Mouse (Mus musculus): Measurements from ENCODE around the gene Nubp1. TPM values are rescaled to one million over a fixed set of nuclear protein-coding genes. Genes with fewer than 3 reads are reported as not detected.

Gene Nubp1
- polyA plus RNA-seq, 1 experiment from 2014 or later = 68.7 TPM

GRCm38 (mm10) chr16:10451906-10452305, 40.2 kb downstream of the Nubp1 start:
- no peaks in the 10 kb centered on the region for H3K9me3 ChIP-seq (ENCODE audit: control insufficient read depth, low read length)
- H3K27ac ChIP-seq (ENCODE audit: low read depth, low read length) = no peak overlapping the region
- ATAC-seq (ENCODE audit: insufficient read depth, low FRiP score, low TSS enrichment) = no peak
- no peak for DNase-seq (ENCODE audit: low spot score)
- no peaks in the 10 kb centered on the region for H3K27me3 ChIP-seq (ENCODE audit: control insufficient read depth, insufficient read depth, low read length)
- WGBS = 89% methylated on average over 2 of the region's 2 CpGs
- H3K4me2 ChIP-seq (ENCODE audit: low read depth) = no peak overlapping the region
- H3K4me3 ChIP-seq (ENCODE audit: low read depth, low read length) = no peak overlapping the region
- H3K9ac ChIP-seq (ENCODE audit: low read length) = no peak overlapping the region
- H3K4me1 ChIP-seq (ENCODE audit: control insufficient read depth, insufficient read depth, low read length) = peaks cover 12% of the 10 kb centered on the region
- no peaks in the 10 kb centered on the region for H3K36me3 ChIP-seq (ENCODE audit: control insufficient read depth, insufficient read depth, low read length)

GRCm38 (mm10) chr16:10452445-10452896, 40.7 kb downstream of the Nubp1 start:
- DNase-seq (ENCODE audit: low spot score) = no peak
- ATAC-seq (ENCODE audit: insufficient read depth, low FRiP score, low TSS enrichment) = no peak
- Histone ChIP-seq H3K4me1 (ENCODE audit: control insufficient read depth, insufficient read depth, low read length) (peaks cover 12% of the 10 kb centered on the region), H3K27ac (ENCODE audit: low read depth, low read length) (no peak overlapping the region), H3K9ac (ENCODE audit: low read length) (no peak overlapping the region), H3K4me2 (ENCODE audit: low read depth) (no peak overlapping the region), H3K4me3 (ENCODE audit: low read depth, low read length) (no peak overlapping the region), H3K9me3 (ENCODE audit: control insufficient read depth, low read length) (no peaks in the 10 kb centered on the region), H3K27me3 (ENCODE audit: control insufficient read depth, insufficient read depth, low read length) (no peaks in the 10 kb centered on the region), H3K36me3 (ENCODE audit: control insufficient read depth, insufficient read depth, low read length) (no peaks in the 10 kb centered on the region)
- 89% methylated on average over 8 of the region's 8 CpGs for WGBS

GRCm38 (mm10) chr16:10453872-10454582, 42.3 kb downstream of the Nubp1 start:
- Histone ChIP-seq H3K9me3 (ENCODE audit: control insufficient read depth, low read length) (no peaks in the 10 kb centered on the region), H3K27ac (ENCODE audit: low read depth, low read length) (no peak overlapping the region), H3K4me1 (ENCODE audit: control insufficient read depth, insufficient read depth, low read length) (peaks cover 8% of the 10 kb centered on the region), H3K36me3 (ENCODE audit: control insufficient read depth, insufficient read depth, low read length) (no peaks in the 10 kb centered on the region), H3K9ac (ENCODE audit: low read length) (no peak overlapping the region), H3K4me3 (ENCODE audit: low read depth, low read length) (no peak overlapping the region), H3K4me2 (ENCODE audit: low read depth) (no peak overlapping the region), H3K27me3 (ENCODE audit: control insufficient read depth, insufficient read depth, low read length) (no peaks in the 10 kb centered on the region)
- 53% methylated on average over 6 of the region's 6 CpGs for WGBS
- DNase-seq (ENCODE audit: low spot score) (no peak), ATAC-seq (ENCODE audit: insufficient read depth, low FRiP score, low TSS enrichment) (no peak)

- ATAC-seq (ENCODE audit: insufficient read depth, low FRiP score, low TSS enrichment) (no peak; the same call in 1 of the 2 replicates), DNase-seq (ENCODE audit: low spot score) (no peak)
- H3K4me3 ChIP-seq (ENCODE audit: low read depth, low read length) = no peak overlapping the region
- no peak overlapping the region for H3K27ac ChIP-seq (ENCODE audit: low read depth, low read length)
- whole genome bisulfite sequencing = 10% methylated on average over 3 of the region's 3 CpGs
- H3K36me3 ChIP-seq (ENCODE audit: control insufficient read depth, insufficient read depth, low read length) = no peaks in the 10 kb centered on the region
- no peaks in the 10 kb centered on the region for H3K27me3 ChIP-seq (ENCODE audit: control insufficient read depth, insufficient read depth, low read length)
- peaks cover 8% of the 10 kb centered on the region for H3K4me1 ChIP-seq (ENCODE audit: control insufficient read depth, insufficient read depth, low read length)
- no peaks in the 10 kb centered on the region for H3K9me3 ChIP-seq (ENCODE audit: control insufficient read depth, low read length)
- no peak overlapping the region for H3K9ac ChIP-seq (ENCODE audit: low read length)
- H3K4me2 ChIP-seq (ENCODE audit: low read depth) = no peak overlapping the region
Observed at GRCm38 (mm10) chr16:10454583-10454974, 42.8 kb downstream of the Nubp1 start.

- H3K27ac ChIP-seq (ENCODE audit: low read depth, low read length) = no peak overlapping the region
- H3K4me1 ChIP-seq (ENCODE audit: control insufficient read depth, insufficient read depth, low read length) = peaks cover under 1% of the 10 kb centered on the region; the same call in 1 of the 2 replicates
- no peaks in the 10 kb centered on the region for H3K27me3 ChIP-seq (ENCODE audit: control insufficient read depth, insufficient read depth, low read length)
- H3K9me3 ChIP-seq (ENCODE audit: control insufficient read depth, low read length) = no peaks in the 10 kb centered on the region
- no peak overlapping the region for H3K9ac ChIP-seq (ENCODE audit: low read length)
- H3K4me2 ChIP-seq (ENCODE audit: low read depth) = no peak overlapping the region
- 64% methylated on average over 2 of the region's 2 CpGs for WGBS
- no peaks in the 10 kb centered on the region for H3K36me3 ChIP-seq (ENCODE audit: control insufficient read depth, insufficient read depth, low read length)
- no peak for ATAC-seq (ENCODE audit: insufficient read depth, low FRiP score, low TSS enrichment)
- no peak for DNase-seq (ENCODE audit: low spot score)
- no peak overlapping the region for H3K4me3 ChIP-seq (ENCODE audit: low read depth, low read length)
Observed at GRCm38 (mm10) chr16:10460188-10460587, 48.4 kb downstream of the Nubp1 start.

GRCm38 (mm10) chr16:10461178-10461577, 49.4 kb downstream of the Nubp1 start:
- Histone ChIP-seq H3K36me3 (ENCODE audit: control insufficient read depth, insufficient read depth, low read length) (no peaks in the 10 kb centered on the region), H3K27ac (ENCODE audit: low read depth, low read length) (no peak overlapping the region), H3K4me2 (ENCODE audit: low read depth) (no peak overlapping the region), H3K4me1 (ENCODE audit: control insufficient read depth, insufficient read depth, low read length) (no peaks in the 10 kb centered on the region), H3K9me3 (ENCODE audit: control insufficient read depth, low read length) (no peaks in the 10 kb centered on the region), H3K27me3 (ENCODE audit: control insufficient read depth, insufficient read depth, low read length) (no peaks in the 10 kb centered on the region), H3K9ac (ENCODE audit: low read length) (no peak overlapping the region), H3K4me3 (ENCODE audit: low read depth, low read length) (no peak overlapping the region)
- WGBS = 88% methylated on average over 2 of the region's 2 CpGs
- DNase-seq (ENCODE audit: low spot score) (no peak), ATAC-seq (ENCODE audit: insufficient read depth, low FRiP score, low TSS enrichment) (no peak)

- Histone ChIP-seq H3K4me1 (ENCODE audit: control insufficient read depth, insufficient read depth, low read length) (no peaks in the 10 kb centered on the region), H3K9ac (ENCODE audit: low read length) (no peak overlapping the region), H3K4me3 (ENCODE audit: low read depth, low read length) (no peak overlapping the region), H3K36me3 (ENCODE audit: control insufficient read depth, insufficient read depth, low read length) (no peaks in the 10 kb centered on the region), H3K27me3 (ENCODE audit: control insufficient read depth, insufficient read depth, low read length) (no peaks in the 10 kb centered on the region), H3K27ac (ENCODE audit: low read depth, low read length) (no peak overlapping the region), H3K9me3 (ENCODE audit: control insufficient read depth, low read length) (no peaks in the 10 kb centered on the region), H3K4me2 (ENCODE audit: low read depth) (no peak overlapping the region)
- no peak for ATAC-seq (ENCODE audit: insufficient read depth, low FRiP score, low TSS enrichment)
- DNase-seq (ENCODE audit: low spot score) = no peak
- WGBS = 24% methylated on average over 4 of the region's 4 CpGs
Observed at GRCm38 (mm10) chr16:10465011-10465681, 53.4 kb downstream of the Nubp1 start.

- H3K9ac ChIP-seq (ENCODE audit: low read length) = no peak overlapping the region
- no peaks in the 10 kb centered on the region for H3K9me3 ChIP-seq (ENCODE audit: control insufficient read depth, low read length)
- no peaks in the 10 kb centered on the region for H3K36me3 ChIP-seq (ENCODE audit: control insufficient read depth, insufficient read depth, low read length)
- WGBS = 41% methylated on average over 11 of the region's 11 CpGs
- H3K27ac ChIP-seq (ENCODE audit: low read depth, low read length) = no peak overlapping the region
- no peaks in the 10 kb centered on the region for H3K27me3 ChIP-seq (ENCODE audit: control insufficient read depth, insufficient read depth, low read length)
- no peak overlapping the region for H3K4me2 ChIP-seq (ENCODE audit: low read depth)
- no peak overlapping the region for H3K4me3 ChIP-seq (ENCODE audit: low read depth, low read length)
- H3K4me1 ChIP-seq (ENCODE audit: control insufficient read depth, insufficient read depth, low read length) = no peaks in the 10 kb centered on the region
- ATAC-seq (ENCODE audit: insufficient read depth, low FRiP score, low TSS enrichment) = no peak
- no peak for DNase-seq (ENCODE audit: low spot score)
Observed at GRCm38 (mm10) chr16:10467391-10468107, 55.8 kb downstream of the Nubp1 start.

All from neural tube, embryonic 11.5 days (tissue).